Mouse (Mus musculus) CH12.LX (cell line): ENCODE data around the gene Zfp523. TPM values are rescaled to one million over a fixed set of nuclear protein-coding genes. Genes with fewer than 3 reads are reported as not detected.

Source experiments
- DNase-seq: peaks from one replicate; pipeline ENCODE4 v3.0.0-alpha.2; 2013; ENCODE audit errors: extremely low read depth
- H3K27ac ChIP-seq: 2 replicates; pipeline ENCODE4 v1.5.1; 2012; ENCODE audit warnings: low read depth, mild to moderate bottlenecking, control low read depth, moderate library complexity; ENCODE audit not compliant: insufficient read depth
- H3K27me3 ChIP-seq: replicated peaks from 2 replicates; pipeline ENCODE3; 2012; ENCODE audit warnings: inconsistent platforms
- H3K36me3 ChIP-seq, 2 experiments: replicated peaks in 1 of 2; 2 replicates each; pipeline versions ENCODE3 to v1.6.1; 2012; ENCODE audit warnings: inconsistent platforms in 1 of 2, low read length in 1 of 2, mild to moderate bottlenecking in 1 of 2, mixed read lengths in 1 of 2, moderate library complexity in 1 of 2; ENCODE audit not compliant: control insufficient read depth in 1 of 2, insufficient read depth in 1 of 2
- H3K4me1 ChIP-seq, 2 experiments: 2 replicates each; pipeline ENCODE4 v1.6.1; 2012; ENCODE audit warnings: inconsistent platforms in 1 of 2, moderate library complexity in 1 of 2; ENCODE audit not compliant: insufficient read depth in 2 of 2, control insufficient read depth in 1 of 2
- H3K4me2 ChIP-seq: 2 replicates; pipeline ENCODE4 v1.6.1; 2012; ENCODE audit warnings: low read depth, mild to moderate bottlenecking, control low read depth; ENCODE audit not compliant: poor library complexity, insufficient read depth, severe bottlenecking
- H3K4me3 ChIP-seq, 3 experiments: fragments of 150-350 bp in 1 of 3; sonication (generic) in 1 of 3; replicated peaks in 1 of 3; 2 replicates each; pipeline versions ENCODE3 to v1.5.1; 2011 to 2012; ENCODE audit warnings: low read depth in 2 of 3, low read length in 2 of 3, mild to moderate bottlenecking in 2 of 3, moderate library complexity in 2 of 3, control low read depth in 1 of 3, improper control_type of control experiment in 1 of 3, inconsistent platforms in 1 of 3, mixed read lengths in 1 of 3; ENCODE audit not compliant: poor library complexity in 1 of 3
- H3K79me2 ChIP-seq: replicated peaks from 2 replicates; pipeline ENCODE4 v1.6.1; 2012; ENCODE audit warnings: mild to moderate bottlenecking, moderate library complexity; ENCODE audit not compliant: control insufficient read depth, poor library complexity, insufficient read depth, severe bottlenecking; ENCODE audit errors: extremely low read depth
- H3K9ac ChIP-seq: 2 replicates; pipeline ENCODE4 v1.6.1; 2012; ENCODE audit warnings: low read depth, mild to moderate bottlenecking, control low read depth, moderate library complexity; ENCODE audit not compliant: insufficient read depth
- H3K9me3 ChIP-seq: replicated peaks from 2 replicates; pipeline ENCODE3; 2012; ENCODE audit warnings: low read length, inconsistent platforms, mixed read lengths
- BHLHE40 ChIP-seq: IDR thresholded peaks from 2 replicates; pipeline ENCODE4 v1.6.1; 2011; ENCODE audit warnings: mild to moderate bottlenecking, low read depth, low read length, improper control_type of control experiment
- CHD1 ChIP-seq: IDR thresholded peaks from 2 replicates; pipeline ENCODE4 v1.6.1; 2012; ENCODE audit warnings: low read depth, low read length, improper control_type of control experiment, inconsistent platforms
- CHD2 ChIP-seq: IDR thresholded peaks from 2 replicates; pipeline ENCODE4 v1.6.1; 2011; ENCODE audit warnings: low read length, improper control_type of control experiment
- CTCF ChIP-seq, 2 experiments: IDR thresholded peaks in 1 of 2; conservative IDR thresholded peaks in 1 of 2; 2 replicates each; pipeline ENCODE4 v1.5.1; 2011 to 2012; ENCODE audit warnings: low read depth in 2 of 2, low read length in 2 of 2, improper control_type of control experiment in 1 of 2, inconsistent platforms in 1 of 2, mild to moderate bottlenecking in 1 of 2, moderate library complexity in 1 of 2
- E2F4 ChIP-seq: IDR thresholded peaks from 2 replicates; pipeline ENCODE4 v1.6.1; 2011; ENCODE audit warnings: low read depth, low read length, improper control_type of control experiment; ENCODE audit not compliant: insufficient replicate concordance
- ELF1 ChIP-seq: IDR thresholded peaks from 2 replicates; pipeline ENCODE4 v1.6.1; 2014; ENCODE audit warnings: low read depth, mild to moderate bottlenecking, inconsistent platforms, low read length, improper control_type of control experiment
- EP300 ChIP-seq: IDR thresholded peaks from 2 replicates; pipeline ENCODE4 v1.6.1; 2011; ENCODE audit warnings: low read length, improper control_type of control experiment
- ETS1 ChIP-seq: conservative IDR thresholded peaks from 2 replicates; pipeline ENCODE4 v1.6.1; 2012; ENCODE audit warnings: low read depth, mild to moderate bottlenecking, inconsistent platforms, low read length, improper control_type of control experiment, moderate library complexity
- GABPA ChIP-seq: IDR thresholded peaks from 2 replicates; pipeline ENCODE4 v1.6.1; 2012; ENCODE audit warnings: low read depth, low read length, improper control_type of control experiment, inconsistent platforms; ENCODE audit not compliant: insufficient replicate concordance
- HCFC1 ChIP-seq: IDR thresholded peaks from 2 replicates; pipeline ENCODE4 v1.6.1; 2012; ENCODE audit warnings: low read depth, mild to moderate bottlenecking, inconsistent platforms, low read length, improper control_type of control experiment
- IRF4 ChIP-seq: IDR thresholded peaks from 2 replicates; pipeline ENCODE4 v1.6.1; 2014; ENCODE audit warnings: low read depth, mild to moderate bottlenecking, inconsistent platforms, low read length, improper control_type of control experiment
- JUN ChIP-seq: IDR thresholded peaks from 2 replicates; pipeline ENCODE4 v1.6.1; 2011; ENCODE audit warnings: low read depth, mild to moderate bottlenecking, low read length, improper control_type of control experiment, moderate library complexity; ENCODE audit not compliant: insufficient read depth
- JUND ChIP-seq: conservative IDR thresholded peaks from 2 replicates; pipeline ENCODE4 v1.6.1; 2011; ENCODE audit warnings: low read depth, low read length, improper control_type of control experiment
- KAT2A ChIP-seq: IDR thresholded peaks from 2 replicates; pipeline ENCODE4 v1.6.1; 2012; ENCODE audit warnings: low read length, improper control_type of control experiment, inconsistent platforms; ENCODE audit not compliant: insufficient replicate concordance
- MAFK ChIP-seq: IDR thresholded peaks from 2 replicates; pipeline ENCODE4 v1.6.1; 2011; ENCODE audit warnings: low read length, improper control_type of control experiment; ENCODE audit not compliant: insufficient replicate concordance
- MAZ ChIP-seq: IDR thresholded peaks from 2 replicates; pipeline ENCODE4 v1.6.1; 2012; ENCODE audit warnings: low read depth, mild to moderate bottlenecking, inconsistent platforms, low read length, improper control_type of control experiment, moderate library complexity
- MEF2A ChIP-seq: IDR thresholded peaks from 2 replicates; pipeline ENCODE4 v1.6.1; 2014; ENCODE audit warnings: low read depth, mild to moderate bottlenecking, inconsistent platforms, low read length, improper control_type of control experiment, borderline replicate concordance
- MXI1 ChIP-seq: IDR thresholded peaks from 2 replicates; pipeline ENCODE4 v1.6.1; 2011; ENCODE audit warnings: mild to moderate bottlenecking, low read depth, low read length, improper control_type of control experiment
- MYC ChIP-seq: IDR thresholded peaks from 2 replicates; pipeline ENCODE4 v1.6.1; 2011; ENCODE audit warnings: low read depth, mild to moderate bottlenecking, improper control_type of control experiment, low read length
- NELFE ChIP-seq: IDR thresholded peaks from 2 replicates; pipeline ENCODE4 v1.6.1; 2011; ENCODE audit warnings: low read depth, low read length, improper control_type of control experiment
- NRF1 ChIP-seq: IDR thresholded peaks from 2 replicates; pipeline ENCODE4 v1.6.1; 2014; ENCODE audit warnings: low read depth, mild to moderate bottlenecking, inconsistent platforms, low read length, improper control_type of control experiment, moderate library complexity
- PAX5 ChIP-seq: IDR thresholded peaks from 2 replicates; pipeline ENCODE4 v1.6.1; 2012; ENCODE audit warnings: low read length, inconsistent platforms, mixed read lengths
- POLR2A ChIP-seq: IDR thresholded peaks from 2 replicates; pipeline ENCODE4 v1.6.1; 2011; ENCODE audit warnings: low read depth, mild to moderate bottlenecking, improper control_type of control experiment, low read length
- RAD21 ChIP-seq: IDR thresholded peaks from 2 replicates; pipeline ENCODE4 v1.6.1; 2011; ENCODE audit warnings: low read depth, mild to moderate bottlenecking, low read length, improper control_type of control experiment, moderate library complexity
- SIN3A ChIP-seq: IDR thresholded peaks from 2 replicates; pipeline ENCODE4 v1.6.1; 2012; ENCODE audit warnings: low read length, improper control_type of control experiment, inconsistent platforms
- SMC3 ChIP-seq: IDR thresholded peaks from 2 replicates; pipeline ENCODE4 v1.6.1; 2011; ENCODE audit warnings: low read depth, low read length, improper control_type of control experiment
- TBP ChIP-seq: conservative IDR thresholded peaks from 2 replicates; pipeline ENCODE4 v1.6.1; 2011; ENCODE audit warnings: low read depth, low read length, improper control_type of control experiment
- TCF12 ChIP-seq: IDR thresholded peaks from 2 replicates; pipeline ENCODE4 v1.6.1; 2014; ENCODE audit warnings: low read depth, mild to moderate bottlenecking, inconsistent platforms, low read length, improper control_type of control experiment
- UBTF ChIP-seq: IDR thresholded peaks from 2 replicates; pipeline ENCODE4 v1.6.1; 2012; ENCODE audit warnings: low read depth, mild to moderate bottlenecking, inconsistent platforms, low read length, improper control_type of control experiment, moderate library complexity
- USF1 ChIP-seq: IDR thresholded peaks from 2 replicates; pipeline ENCODE4 v1.6.1; 2014; ENCODE audit warnings: low read depth, mild to moderate bottlenecking, inconsistent platforms, low read length, improper control_type of control experiment
- USF2 ChIP-seq: conservative IDR thresholded peaks from 2 replicates; pipeline ENCODE4 v1.6.1; 2011; ENCODE audit warnings: low read depth, low read length, improper control_type of control experiment
- ZC3H11A ChIP-seq: IDR thresholded peaks from 2 replicates; pipeline ENCODE4 v1.6.1; 2012; ENCODE audit warnings: low read depth, mild to moderate bottlenecking, inconsistent platforms, low read length, improper control_type of control experiment
- ZKSCAN1 ChIP-seq: IDR thresholded peaks from 2 replicates; pipeline ENCODE4 v1.6.1; 2012; ENCODE audit warnings: low read depth, inconsistent platforms, low read length, improper control_type of control experiment, borderline replicate concordance
- ZMIZ1 ChIP-seq: IDR thresholded peaks from 2 replicates; pipeline ENCODE4 v1.6.1; 2012; ENCODE audit warnings: low read depth, mild to moderate bottlenecking, inconsistent platforms, low read length, improper control_type of control experiment
- ZNF384 ChIP-seq: IDR thresholded peaks from 2 replicates; pipeline ENCODE4 v1.6.1; 2012; ENCODE audit warnings: low read depth, low read length, improper control_type of control experiment, inconsistent platforms
- dilution Hi-C: fragments of 300-500 bp; cut with MboI; formaldehyde crosslinking; loops from 2 replicates; pipeline ENCODE4 v1.14.3; 2020; ENCODE audit warnings: low sequenced_read_pairs; ENCODE audit not compliant: extremely low pct_unique_long_range_greater_than_20kb, extremely low pct_ligation_motif_present
- in situ Hi-C: fragments of 300-500 bp; cut with MboI; formaldehyde crosslinking; loops from 3 replicates; pipeline ENCODE4 v1.14.3; 2019; ENCODE audit warnings: low sequenced_read_pairs, low pct_ligation_motif_present, low pct_unique_long_range_greater_than_20kb, mixed read lengths
- polyA plus RNA-seq: library from polyadenylated mRNA; unstranded; fragments of >175 nt; gene quantifications from 2 replicates; pipeline ENCODE4 v1.2.1, GENCODE M21; 2012; ENCODE audit warnings: low read depth; ENCODE audit not compliant: insufficient read length
- total RNA-seq, 2 experiments: library from RNA; depleted of rRNA; stranded (reverse); fragments of 300-350 nt in 1 of 2; fragments of >200 nt in 1 of 2; gene quantifications; 2 replicates each; pipeline ENCODE4 v1.2.3; 2012 to 2014

The Zfp523 gene
- total and polyA plus RNA-seq, 3 experiments = 2.5 to 14.7 (median 10.1) TPM

- peaks cover 23 to 69% of the 10 kb centered on the region in 2 experiments for H3K4me1 ChIP-seq
Measured at GRCm38 (mm10) chr17:28180783-28181544, 4.0 kb downstream of the Zfp523 start.

GRCm38 (mm10) chr17:28184971-28185638 lies 8.2 kb downstream of the Zfp523 start:
- Histone ChIP-seq H3K9me3 (no peaks in the 10 kb centered on the region), H3K4me1 (peaks cover 13 to 48% of the 10 kb centered on the region in 2 experiments; a peak in 3 of 4 replicates), H3K79me2 (no peaks in the 10 kb centered on the region), H3K4me3 (no peak overlapping the region), H3K36me3 (peaks cover 0 to 24% of the 10 kb centered on the region in 2 experiments), H3K4me2 (no peak overlapping the region), H3K27ac (no peak overlapping the region), H3K27me3 (no peaks in the 10 kb centered on the region), H3K9ac (no peak overlapping the region)
- in situ Hi-C loops (no loop called here), dilution Hi-C loops (no loop called here)
- no peak for DNase-seq
- TF ChIP-seq E2F4 (no peak), JUN (no peak), ZKSCAN1 (no peak), BHLHE40 (no peak), MAZ (no peak), HCFC1 (no peak), MYC (no peak), SIN3A (no peak)

More at GRCm38 (mm10) chr17:28180783-28181544, 4.0 kb downstream of the Zfp523 start:
- in situ Hi-C loops (no loop called here), dilution Hi-C loops (no loop called here)
- Histone ChIP-seq H3K9me3 (no peaks in the 10 kb centered on the region), H3K36me3 (peaks cover 0 to 16% of the 10 kb centered on the region in 2 experiments), H3K9ac (no peak overlapping the region), H3K4me3 (no peak overlapping the region), H3K79me2 (no peaks in the 10 kb centered on the region), H3K27me3 (peaks cover 5% of the 10 kb centered on the region), H3K27ac (no peak overlapping the region), H3K4me2 (peak overlapping the region; percentile 24; the same call in 1 of the 2 replicates)
- peak; percentile 95 for TF ChIP-seq ZNF384
- no peak for TF ChIP-seq CHD2
- TF ChIP-seq UBTF = no peak
- no peak for TF ChIP-seq JUND
- no peak for TF ChIP-seq ZMIZ1
- no peak for TF ChIP-seq NRF1
- TF ChIP-seq PAX5 = no peak
- no peak for TF ChIP-seq ZKSCAN1
- 0 out of 2 replicates have a peak, but pooled peaks have one; percentile 49 for TF ChIP-seq IRF4
- TF ChIP-seq NELFE = no peak
- no peak for TF ChIP-seq MAFK
- TF ChIP-seq SMC3 = no peak
- TF ChIP-seq MAZ = no peak
- no peak for TF ChIP-seq RAD21
- TF ChIP-seq E2F4 = no peak
- TF ChIP-seq USF1 = no peak
- TF ChIP-seq KAT2A = no peak
- no peak; the same call in 1 of the 2 replicates for TF ChIP-seq EP300
- TF ChIP-seq POLR2A = no peak
- TF ChIP-seq USF2 = no peak
- no peak for TF ChIP-seq BHLHE40
- TF ChIP-seq ETS1 = no peak; the same call in 1 of the 2 replicates
- no peak for TF ChIP-seq MYC
- TF ChIP-seq TBP = no peak
- no peak for TF ChIP-seq TCF12
- peak; percentile 78 for TF ChIP-seq SIN3A
- no peak for TF ChIP-seq ZC3H11A
- TF ChIP-seq GABPA = no peak
- TF ChIP-seq CTCF (conservative IDR thresholded peaks at IDR 0.05 in 1 of 2, IDR thresholded peaks at IDR 0.05 in 1 of 2; ENCODE audit: low read depth in 2 of 2, low read length in 2 of 2) = no peak
- no peak for TF ChIP-seq MXI1
- no peak for TF ChIP-seq MEF2A
- TF ChIP-seq HCFC1 = peak; percentile 24; the same call in 1 of the 2 replicates
- no peak; the same call in 1 of the 2 replicates for TF ChIP-seq ELF1
- no peak for TF ChIP-seq JUN
- TF ChIP-seq CHD1 = no peak
- DNase-seq = no peak
